Mouse (Mus musculus): ENCODE measurements around the gene Gps2. TPM values are rescaled to one million over a fixed set of nuclear protein-coding genes. Genes with fewer than 3 reads are reported as not detected.
A peak's percentile ranks its signal among the peaks of the same experiment; 100 is the strongest.
"Not testable (repeated sequence)": the region's sequence is repeated elsewhere in the genome, so short reads cannot be mapped to it uniquely, and the experiment has no call there.

Gene Gps2
- polyA plus RNA-seq, 1 experiment: 92.8 TPM

DNA sequence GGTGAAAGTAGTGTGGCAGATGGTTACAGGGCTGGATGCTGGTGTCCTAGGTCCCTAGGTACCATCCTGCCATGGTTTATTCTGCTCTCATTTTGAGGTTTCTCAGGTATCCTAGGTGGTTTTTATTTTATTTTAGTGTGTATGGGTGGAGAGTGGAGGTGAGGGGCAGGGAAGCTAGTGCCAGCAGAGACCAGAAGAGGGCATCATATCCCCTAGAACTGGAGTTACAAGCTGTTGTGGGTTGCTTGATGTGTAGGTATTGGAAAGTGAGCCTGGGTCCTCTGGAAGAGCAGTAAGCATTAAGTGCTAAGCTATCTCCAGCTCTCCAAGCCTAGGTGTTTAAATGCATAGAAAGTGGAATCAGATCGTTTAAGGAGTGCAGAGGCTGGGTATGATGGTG lies 38.6 kb downstream of the Gps2 start:
- H3K4me1 ChIP-seq (ENCODE audit: control insufficient read depth, insufficient read depth, low read length): peaks cover 5% of the 10 kb centered on the region; the same call in 1 of the 2 replicates
- TF ChIP-seq CTCF (IDR thresholded peaks at IDR 0.05; ENCODE audit: low read depth, low read length) (no peak), POLR2A (IDR thresholded peaks at IDR 0.05; ENCODE audit: borderline replicate concordance, low read depth, low read length) (no peak)
- no peak overlapping the region for H3K4me3 ChIP-seq (ENCODE audit: insufficient read depth, low read length)
- no peak overlapping the region for H3K27ac ChIP-seq (ENCODE audit: insufficient read depth, low read depth, low read length)

DNA sequence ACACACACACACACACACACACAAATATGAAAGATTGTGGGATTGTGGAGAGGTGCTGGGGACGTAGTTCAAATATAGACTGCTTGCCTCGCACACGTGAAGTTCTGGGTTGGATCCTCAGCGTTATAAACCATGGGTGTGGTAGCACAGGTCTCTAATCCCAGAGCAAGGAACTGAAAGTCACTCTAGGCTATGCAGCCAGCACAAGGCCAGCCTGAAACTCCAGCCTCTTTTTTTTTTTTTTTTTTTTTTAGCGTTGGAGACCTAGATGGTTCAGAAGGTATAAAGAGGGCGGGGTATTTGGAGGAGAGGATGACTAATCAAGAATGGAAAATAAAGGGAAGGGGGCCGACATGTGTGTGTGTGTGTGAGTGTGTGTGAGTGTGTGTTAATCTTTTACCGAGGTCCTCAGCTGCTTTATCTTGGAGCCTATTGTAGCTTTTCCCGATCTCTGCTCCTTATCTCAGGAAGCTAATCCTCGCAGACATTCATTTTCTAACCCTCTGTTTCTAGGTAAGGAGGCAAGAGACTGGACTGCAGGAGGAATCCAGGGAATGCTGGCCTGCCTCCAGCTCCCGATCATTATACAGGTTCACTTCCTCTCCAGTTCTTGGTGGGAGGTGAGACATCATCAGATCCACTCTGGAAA lies 39.7 kb downstream of the Gps2 start:
- Histone ChIP-seq H3K4me1 (ENCODE audit: control insufficient read depth, insufficient read depth, low read length) (peaks cover 4% of the 10 kb centered on the region; the same call in 1 of the 2 replicates), H3K4me3 (ENCODE audit: insufficient read depth, low read length) (no peak overlapping the region), H3K27ac (ENCODE audit: insufficient read depth, low read depth, low read length) (no peak overlapping the region)
- TF ChIP-seq POLR2A (IDR thresholded peaks at IDR 0.05; ENCODE audit: borderline replicate concordance, low read depth, low read length) (no peak), CTCF (IDR thresholded peaks at IDR 0.05; ENCODE audit: low read depth, low read length) (no peak)

DNA sequence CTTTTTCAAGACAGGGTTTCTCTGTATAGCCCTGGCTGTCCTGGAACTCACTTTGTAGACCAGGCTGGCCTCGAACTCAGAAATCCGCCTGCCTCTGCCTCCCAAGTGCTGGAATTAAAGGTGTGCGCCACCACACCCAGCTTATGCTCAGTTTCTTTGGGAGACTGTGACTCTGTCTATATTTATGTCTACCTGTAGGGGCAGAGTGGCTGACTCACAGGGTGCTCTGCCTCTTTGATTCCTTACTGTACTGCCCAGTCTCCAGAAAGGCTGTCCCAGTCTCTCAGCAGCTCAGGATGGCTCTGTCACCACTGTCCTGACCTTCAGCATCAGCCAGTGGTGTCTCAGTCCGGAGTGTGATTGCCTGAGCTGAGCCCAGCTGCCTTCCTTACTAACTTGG lies 41.9 kb downstream of the Gps2 start:
- not testable (repeated sequence) for H3K27ac ChIP-seq (ENCODE audit: insufficient read depth, low read depth, low read length); H3K4me3 ChIP-seq (ENCODE audit: insufficient read depth, low read length); H3K4me1 ChIP-seq (ENCODE audit: control insufficient read depth, insufficient read depth, low read length)

DNA sequence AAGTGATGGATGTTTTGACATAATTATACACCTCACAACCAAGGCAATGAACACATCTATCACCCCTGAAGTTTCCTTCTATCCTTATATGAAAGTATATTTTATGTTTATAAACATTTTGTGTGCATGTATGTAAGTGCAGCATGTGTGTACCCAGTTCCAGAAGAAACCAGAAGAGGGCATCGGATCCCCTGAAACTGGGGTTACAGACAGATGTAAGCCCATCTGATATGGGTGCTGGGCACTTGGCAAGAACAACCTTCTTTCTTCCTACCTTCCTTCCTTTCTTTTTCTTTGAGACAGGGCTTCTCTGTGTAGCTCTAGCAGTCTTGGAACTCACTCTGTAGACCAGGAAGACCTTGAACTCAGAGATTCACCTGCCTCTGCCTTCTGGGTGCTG lies 42.5 kb downstream of the Gps2 start:
- no peaks in the 10 kb centered on the region for H3K4me1 ChIP-seq (ENCODE audit: control insufficient read depth, insufficient read depth, low read length)
- H3K27ac ChIP-seq (ENCODE audit: insufficient read depth, low read depth, low read length): no peak overlapping the region
- H3K4me3 ChIP-seq (ENCODE audit: insufficient read depth, low read length): no peak overlapping the region
- no peak for TF ChIP-seq CTCF (IDR thresholded peaks at IDR 0.05; ENCODE audit: low read depth, low read length)
- no peak for TF ChIP-seq POLR2A (IDR thresholded peaks at IDR 0.05; ENCODE audit: borderline replicate concordance, low read depth, low read length)

DNA sequence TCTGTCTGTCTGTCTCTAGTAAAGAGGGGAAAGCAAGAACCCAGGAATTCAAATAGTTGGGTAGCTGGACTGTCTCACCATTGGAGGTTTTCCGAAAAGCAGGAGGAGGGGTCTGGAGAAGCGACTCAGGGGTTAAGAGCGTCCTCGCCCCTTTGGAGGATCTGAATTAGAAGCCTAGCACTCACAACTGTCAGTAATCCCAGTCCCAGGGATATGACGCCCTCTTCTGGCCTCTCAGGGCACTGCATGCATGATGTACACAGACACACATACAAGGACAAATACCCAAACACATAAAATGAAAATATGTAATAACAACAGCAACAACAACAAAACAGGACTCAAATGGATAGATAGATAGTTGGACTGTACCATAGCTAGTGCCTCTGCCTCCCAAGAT lies 46.9 kb downstream of the Gps2 start:
- no peak for TF ChIP-seq POLR2A (IDR thresholded peaks at IDR 0.05; ENCODE audit: borderline replicate concordance, low read depth, low read length)
- peak; percentile 54; the same call in 1 of the 2 replicates for TF ChIP-seq CTCF (IDR thresholded peaks at IDR 0.05; ENCODE audit: low read depth, low read length)
- Histone ChIP-seq H3K4me1 (ENCODE audit: control insufficient read depth, insufficient read depth, low read length) (no peaks in the 10 kb centered on the region), H3K4me3 (ENCODE audit: insufficient read depth, low read length) (no peak overlapping the region), H3K27ac (ENCODE audit: insufficient read depth, low read depth, low read length) (no peak overlapping the region)

DNA sequence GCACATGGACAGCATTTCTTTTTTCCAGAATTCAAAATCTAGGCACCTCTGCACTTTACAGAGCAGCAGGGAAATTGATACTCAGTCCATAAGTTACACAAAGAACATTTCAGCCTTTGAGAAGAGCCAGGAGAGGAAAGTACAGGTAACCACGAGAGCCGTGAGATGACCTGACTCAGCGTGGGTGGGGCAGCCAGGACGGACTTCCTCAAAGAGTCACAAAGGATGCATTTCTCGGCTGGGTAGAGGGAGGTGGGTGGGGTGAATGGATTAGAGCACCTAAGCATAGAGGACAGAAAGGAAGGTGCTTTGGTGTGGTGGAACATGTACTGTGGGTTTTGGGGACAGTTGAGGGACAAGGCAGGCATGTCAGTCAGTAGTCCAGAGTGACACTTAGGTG lies 48.2 kb downstream of the Gps2 start:
- TF ChIP-seq POLR2A (IDR thresholded peaks at IDR 0.05; ENCODE audit: borderline replicate concordance, low read depth, low read length) (no peak), CTCF (IDR thresholded peaks at IDR 0.05; ENCODE audit: low read depth, low read length) (no peak)
- Histone ChIP-seq H3K4me1 (ENCODE audit: control insufficient read depth, insufficient read depth, low read length) (no peaks in the 10 kb centered on the region), H3K27ac (ENCODE audit: insufficient read depth, low read depth, low read length) (no peak overlapping the region), H3K4me3 (ENCODE audit: insufficient read depth, low read length) (no peak overlapping the region)

DNA sequence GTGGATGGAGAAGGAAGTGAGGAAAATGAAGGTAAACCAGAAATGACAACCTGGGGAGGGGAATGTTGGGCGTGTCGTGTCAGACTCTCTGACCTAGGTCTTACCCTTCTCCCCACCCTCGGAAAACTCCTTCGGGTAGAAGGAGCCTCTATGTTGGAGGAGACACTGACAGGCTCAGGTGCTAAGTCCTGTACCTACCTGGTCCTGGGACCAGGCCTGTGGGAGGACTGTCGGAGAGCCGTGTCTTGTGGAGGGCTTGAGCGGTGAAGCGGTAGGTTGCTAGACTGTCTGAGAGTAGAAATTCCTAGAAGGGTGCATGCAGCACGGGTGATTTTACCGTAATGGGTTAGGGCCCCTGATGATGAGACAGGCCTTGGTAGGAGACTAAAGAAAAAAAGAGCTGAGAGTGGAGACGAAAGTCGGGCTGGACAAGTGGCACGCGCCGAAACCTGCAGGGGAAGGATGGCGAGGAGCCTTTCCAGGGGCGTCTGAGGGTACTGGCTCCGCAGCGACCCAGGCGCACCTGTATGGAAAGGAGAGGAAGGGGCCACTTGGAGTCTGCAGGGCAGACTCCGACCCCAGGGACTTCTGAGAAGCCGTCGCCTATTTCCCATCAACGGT lies 51.1 kb downstream of the Gps2 start, which contains the start of gene Cldn7:
TSS of gene Cldn7 (plus strand) at position 130 of the 621 bp plus-strand sequence.
- Histone ChIP-seq H3K27ac (ENCODE audit: insufficient read depth, low read depth, low read length) (no peak within 1 kb of the TSS), H3K4me1 (ENCODE audit: control insufficient read depth, insufficient read depth, low read length) (no peaks in the 10 kb centered on the region), H3K4me3 (ENCODE audit: insufficient read depth, low read length) (no peak within 1 kb of the TSS)
- no peak for TF ChIP-seq CTCF (IDR thresholded peaks at IDR 0.05; ENCODE audit: low read depth, low read length)
- TF ChIP-seq POLR2A (IDR thresholded peaks at IDR 0.05; ENCODE audit: borderline replicate concordance, low read depth, low read length): no peak

DNA sequence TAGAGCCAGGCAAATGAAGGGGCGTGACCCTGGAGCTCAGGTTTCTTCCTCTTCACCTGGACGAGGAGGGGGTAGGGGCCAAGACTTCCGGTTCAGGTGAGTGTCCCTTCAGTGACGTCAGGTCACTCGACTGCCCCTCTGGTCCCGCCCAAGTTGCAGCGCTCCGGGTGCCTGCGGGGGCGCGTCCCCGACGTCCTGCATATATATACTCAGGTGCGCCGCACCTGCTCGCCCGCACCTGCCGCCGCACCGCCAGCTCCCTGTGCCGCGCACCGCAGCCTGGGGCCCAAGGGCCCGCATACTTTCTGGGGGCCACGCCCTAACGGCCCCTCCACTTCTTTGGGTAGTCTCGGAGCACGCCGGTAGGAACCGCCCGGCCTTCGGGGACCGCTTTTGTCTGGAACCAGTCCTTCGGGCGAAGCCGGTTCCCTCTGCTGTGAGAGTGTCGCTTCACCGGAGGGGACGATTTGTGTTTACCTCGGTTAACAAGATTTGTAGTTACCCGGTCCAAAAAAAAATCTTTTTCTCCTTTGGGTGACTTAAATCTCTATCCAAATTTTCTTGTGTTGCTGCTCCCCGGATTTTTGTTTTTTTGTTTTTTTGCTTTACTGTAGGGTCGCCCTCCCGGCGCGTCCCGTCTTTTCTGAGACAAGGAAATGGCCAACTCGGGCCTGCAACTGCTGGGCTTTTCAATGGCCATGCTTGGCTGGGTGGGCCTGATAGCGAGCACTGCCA lies 51.8 kb downstream of the Gps2 start:
- H3K27ac ChIP-seq (ENCODE audit: insufficient read depth, low read depth, low read length): no peak overlapping the region
- no peak for TF ChIP-seq POLR2A (IDR thresholded peaks at IDR 0.05; ENCODE audit: borderline replicate concordance, low read depth, low read length)
- TF ChIP-seq CTCF (IDR thresholded peaks at IDR 0.05; ENCODE audit: low read depth, low read length): no peak
- peak overlapping the region; percentile 43; the same call in 1 of the 2 replicates for H3K4me3 ChIP-seq (ENCODE audit: insufficient read depth, low read length)
- H3K4me1 ChIP-seq (ENCODE audit: control insufficient read depth, insufficient read depth, low read length): no peaks in the 10 kb centered on the region

Other genes starting within 250 kb of the Gps2 start
- 1,401 and 1,598 TPM in 2 replicates for gene Cd68, start 247.7 kb upstream of the Gps2 start, polyA plus RNA-seq (2012; ENCODE audit: insufficient read depth, insufficient read length, missing spikeins)
- 303 and 319 TPM in 2 replicates for gene Eif4a1, start 241.5 kb upstream of the Gps2 start, polyA plus RNA-seq (2012; ENCODE audit: insufficient read depth, insufficient read length, missing spikeins)
- 120 and 131 TPM in 2 replicates for gene Senp3, start 231.8 kb upstream of the Gps2 start, polyA plus RNA-seq (2012; ENCODE audit: insufficient read depth, insufficient read length, missing spikeins)
- gene Tnfsf13, start 228.1 kb upstream of the Gps2 start, polyA plus RNA-seq (2012; ENCODE audit: insufficient read depth, insufficient read length, missing spikeins): 20.8 and 23.9 TPM in 2 replicates
- 97.6 and 101 TPM in 2 replicates for gene Tnfsf12, start 218.0 kb upstream of the Gps2 start, polyA plus RNA-seq (2012; ENCODE audit: insufficient read depth, insufficient read length, missing spikeins)
- 43.9 and 59.4 TPM in 2 replicates for gene Tnfsfm13, start 217.8 kb upstream of the Gps2 start, polyA plus RNA-seq (2012; ENCODE audit: insufficient read depth, insufficient read length, missing spikeins)
- gene Polr2a, start 155.3 kb upstream of the Gps2 start, polyA plus RNA-seq (2012; ENCODE audit: insufficient read depth, insufficient read length, missing spikeins): 46.5 and 69.7 TPM in 2 replicates
- not detected in 2 replicates for gene Slc35g3, start 151.9 kb upstream of the Gps2 start, polyA plus RNA-seq (2012; ENCODE audit: insufficient read depth, insufficient read length, missing spikeins)
- gene Zbtb4, start 148.0 kb upstream of the Gps2 start, polyA plus RNA-seq (2012; ENCODE audit: insufficient read depth, insufficient read length, missing spikeins): 28.8 and 38.2 TPM in 2 replicates
- 1.0 and 1.8 TPM in 2 replicates for gene Chrnb1, start 117.9 kb upstream of the Gps2 start, polyA plus RNA-seq (2012; ENCODE audit: insufficient read depth, insufficient read length, missing spikeins)
- gene Fgf11, start 112.0 kb upstream of the Gps2 start, polyA plus RNA-seq (2012; ENCODE audit: insufficient read depth, insufficient read length, missing spikeins): 27.9 and 29.7 TPM in 2 replicates
- not detected in 2 replicates for gene Tmem102, start 108.3 kb upstream of the Gps2 start, polyA plus RNA-seq (2012; ENCODE audit: insufficient read depth, insufficient read length, missing spikeins)
- not detected in 2 replicates for gene Gm39566, start 98.6 kb upstream of the Gps2 start, polyA plus RNA-seq (2012; ENCODE audit: insufficient read depth, insufficient read length, missing spikeins)
- gene Spem2, start 95.4 kb upstream of the Gps2 start, polyA plus RNA-seq (2012; ENCODE audit: insufficient read depth, insufficient read length, missing spikeins): not detected in 2 replicates
- gene Spem1, start 91.7 kb upstream of the Gps2 start, polyA plus RNA-seq (2012; ENCODE audit: insufficient read depth, insufficient read length, missing spikeins): not detected in 2 replicates
- 9.9 and 10.9 TPM in 2 replicates for gene Nlgn2, start 76.1 kb upstream of the Gps2 start, polyA plus RNA-seq (2012; ENCODE audit: insufficient read depth, insufficient read length, missing spikeins)
- gene Tmem256, start 75.4 kb upstream of the Gps2 start, polyA plus RNA-seq (2012; ENCODE audit: insufficient read depth, insufficient read length, missing spikeins): 253 and 279 TPM in 2 replicates
- gene Plscr3, start 67.5 kb upstream of the Gps2 start, polyA plus RNA-seq (2012; ENCODE audit: insufficient read depth, insufficient read length, missing spikeins): 58.6 and 68.1 TPM in 2 replicates
- not detected in 2 replicates for gene Tnk1, start 55.2 kb upstream of the Gps2 start, polyA plus RNA-seq (2012; ENCODE audit: insufficient read depth, insufficient read length, missing spikeins)
- gene Tmem95, start 35.9 kb upstream of the Gps2 start, polyA plus RNA-seq (2012; ENCODE audit: insufficient read depth, insufficient read length, missing spikeins): not detected in 2 replicates
- 6.3 and 7.1 TPM in 2 replicates for gene Kctd11, start 32.5 kb upstream of the Gps2 start, polyA plus RNA-seq (2012; ENCODE audit: insufficient read depth, insufficient read length, missing spikeins)
- 0.66 TPM in 1 of 2 replicates, not detected in the other for gene Acap1, start 18.3 kb upstream of the Gps2 start, polyA plus RNA-seq (2012; ENCODE audit: insufficient read depth, insufficient read length, missing spikeins)
- gene 2810408A11Rik, start 12.9 kb upstream of the Gps2 start, polyA plus RNA-seq (2012; ENCODE audit: insufficient read depth, insufficient read length, missing spikeins): 1.4 TPM in 1 of 2 replicates, not detected in the other
- 15.8 and 16.9 TPM in 2 replicates for gene Neurl4, start 12.8 kb upstream of the Gps2 start, polyA plus RNA-seq (2012; ENCODE audit: insufficient read depth, insufficient read length, missing spikeins)
- 326 and 347 TPM in 2 replicates for gene Eif5a, start 8.1 kb downstream of the Gps2 start, polyA plus RNA-seq (2012; ENCODE audit: insufficient read depth, insufficient read length, missing spikeins)
- not detected in 2 replicates for gene Ybx2, start 21.9 kb downstream of the Gps2 start, polyA plus RNA-seq (2012; ENCODE audit: insufficient read depth, insufficient read length, missing spikeins)
- gene Slc2a4, start 34.3 kb downstream of the Gps2 start, polyA plus RNA-seq (2012; ENCODE audit: insufficient read depth, insufficient read length, missing spikeins): not detected in 2 replicates
- not detected in 2 replicates for gene Cldn7, start 50.9 kb downstream of the Gps2 start, polyA plus RNA-seq (2012; ENCODE audit: insufficient read depth, insufficient read length, missing spikeins)
- gene Ctdnep1, start 67.3 kb downstream of the Gps2 start, polyA plus RNA-seq (2012; ENCODE audit: insufficient read depth, insufficient read length, missing spikeins): 176 and 194 TPM in 2 replicates
- gene Elp5, start 68.6 kb downstream of the Gps2 start, polyA plus RNA-seq (2012; ENCODE audit: insufficient read depth, insufficient read length, missing spikeins): 41.4 and 49.8 TPM in 2 replicates
- gene Gabarap, start 77.3 kb downstream of the Gps2 start, polyA plus RNA-seq (2012; ENCODE audit: insufficient read depth, insufficient read length, missing spikeins): 1,001 and 1,002 TPM in 2 replicates
- gene Phf23, start 81.9 kb downstream of the Gps2 start, polyA plus RNA-seq (2012; ENCODE audit: insufficient read depth, insufficient read length, missing spikeins): 77.6 and 78.1 TPM in 2 replicates
- gene Dvl2, start 86.7 kb downstream of the Gps2 start, polyA plus RNA-seq (2012; ENCODE audit: insufficient read depth, insufficient read length, missing spikeins): 20.4 and 25.8 TPM in 2 replicates
- gene Acadvl, start 101.5 kb downstream of the Gps2 start, polyA plus RNA-seq (2012; ENCODE audit: insufficient read depth, insufficient read length, missing spikeins): 46.4 and 51.3 TPM in 2 replicates
- 31.1 and 34.0 TPM in 2 replicates for gene Dlg4, start 103.1 kb downstream of the Gps2 start, polyA plus RNA-seq (2012; ENCODE audit: insufficient read depth, insufficient read length, missing spikeins)
- gene Asgr1, start 140.2 kb downstream of the Gps2 start, polyA plus RNA-seq (2012; ENCODE audit: insufficient read depth, insufficient read length, missing spikeins): not detected in 2 replicates
- 1.4 and 2.3 TPM in 2 replicates for gene Asgr2, start 178.8 kb downstream of the Gps2 start, polyA plus RNA-seq (2012; ENCODE audit: insufficient read depth, insufficient read length, missing spikeins)
- 7.7 and 7.8 TPM in 2 replicates for gene Mgl2, start 216.4 kb downstream of the Gps2 start, polyA plus RNA-seq (2012; ENCODE audit: insufficient read depth, insufficient read length, missing spikeins)
- gene Clec10a, start 242.3 kb downstream of the Gps2 start, polyA plus RNA-seq (2012; ENCODE audit: insufficient read depth, insufficient read length, missing spikeins): 106 and 116 TPM in 2 replicates